Mouse (Mus musculus): ENCODE measurements at regions not wholly inside any gene's neighbourhood (a gene's known extent, or its start where the extent isn't known, plus 50 kb on each side); places are given as distances from the start of the nearest gene placed in this dataset.
A peak's percentile ranks its signal among the peaks of the same experiment; 100 is the strongest.

DNA sequence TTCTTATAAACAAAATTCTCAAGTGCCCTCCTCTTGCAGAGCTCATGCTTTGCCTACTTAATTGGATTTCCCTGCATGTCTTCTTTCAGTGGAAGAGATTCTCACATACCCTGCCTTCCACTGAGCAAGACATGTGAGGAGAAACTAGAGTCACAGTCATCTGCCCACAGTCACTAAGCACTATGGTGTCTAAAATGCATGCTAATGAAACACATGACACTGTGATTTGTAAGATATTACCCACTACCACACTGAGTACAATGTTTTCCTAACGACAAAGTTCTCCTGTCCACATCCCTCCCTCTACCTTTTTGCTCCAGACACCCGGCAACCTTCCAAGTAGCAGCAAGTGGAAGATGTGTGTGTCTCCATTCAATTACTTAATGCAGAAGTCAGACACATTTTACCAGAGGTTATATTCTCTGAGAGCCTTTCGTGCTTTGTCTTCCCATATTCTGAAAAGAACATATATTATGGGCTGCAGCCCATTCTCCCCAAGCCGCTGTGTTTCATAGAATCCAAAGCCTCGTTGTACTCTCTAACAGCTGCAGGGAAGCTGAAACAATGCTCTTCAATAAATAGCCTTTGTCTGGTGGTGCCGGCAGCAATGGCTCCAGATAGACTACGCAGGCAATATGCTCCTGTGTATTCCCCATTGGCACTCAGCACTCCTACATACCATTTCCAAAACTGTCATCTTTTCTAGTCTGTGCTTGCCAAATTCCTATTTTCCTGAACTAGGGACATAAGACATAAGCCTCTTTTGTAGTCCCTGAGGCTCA is 670.7 kb downstream of the Poteg start:
- 0 out of 2 replicates have a peak, but pooled peaks have one; percentile 37 for ATAC-seq
- H3K36me3 ChIP-seq, result no peaks in the 10 kb centered on the region
- no peak overlapping the region for H3K4me3 ChIP-seq (replicated peaks)
- no peaks in the 10 kb centered on the region for H3K27me3 ChIP-seq
- H3K27ac ChIP-seq, result no peak overlapping the region
- peaks cover 11% of the 10 kb centered on the region for H3K4me1 ChIP-seq (replicated peaks)
- H3K9ac ChIP-seq (replicated peaks), result no peak overlapping the region
- no peaks in the 10 kb centered on the region for H3K9me3 ChIP-seq
- WGBS, result 44% methylated on average over 7 of the region's 7 CpGs
- no peak overlapping the region for H3K4me2 ChIP-seq (replicated peaks)

- Histone ChIP-seq H3K27ac (no peak overlapping the region), H3K4me2 (replicated peaks) (no peak overlapping the region), H3K9me3 (no peaks in the 10 kb centered on the region), H3K4me3 (replicated peaks) (no peak overlapping the region), H3K9ac (replicated peaks) (no peak overlapping the region), H3K4me1 (replicated peaks) (no peaks in the 10 kb centered on the region), H3K36me3 (no peaks in the 10 kb centered on the region), H3K27me3 (no peaks in the 10 kb centered on the region)
- ATAC-seq, result no peak
- 74% methylated on average over 3 of the region's 3 CpGs for WGBS
Measured at GRCm38 (mm10) chr8:28125021-28125420, 677.6 kb downstream of the Poteg start.

GRCm38 (mm10) chr8:28141916-28142315 is 694.4 kb downstream of the Poteg start:
- no peak overlapping the region for H3K9ac ChIP-seq (replicated peaks)
- ATAC-seq, result no peak

DNA sequence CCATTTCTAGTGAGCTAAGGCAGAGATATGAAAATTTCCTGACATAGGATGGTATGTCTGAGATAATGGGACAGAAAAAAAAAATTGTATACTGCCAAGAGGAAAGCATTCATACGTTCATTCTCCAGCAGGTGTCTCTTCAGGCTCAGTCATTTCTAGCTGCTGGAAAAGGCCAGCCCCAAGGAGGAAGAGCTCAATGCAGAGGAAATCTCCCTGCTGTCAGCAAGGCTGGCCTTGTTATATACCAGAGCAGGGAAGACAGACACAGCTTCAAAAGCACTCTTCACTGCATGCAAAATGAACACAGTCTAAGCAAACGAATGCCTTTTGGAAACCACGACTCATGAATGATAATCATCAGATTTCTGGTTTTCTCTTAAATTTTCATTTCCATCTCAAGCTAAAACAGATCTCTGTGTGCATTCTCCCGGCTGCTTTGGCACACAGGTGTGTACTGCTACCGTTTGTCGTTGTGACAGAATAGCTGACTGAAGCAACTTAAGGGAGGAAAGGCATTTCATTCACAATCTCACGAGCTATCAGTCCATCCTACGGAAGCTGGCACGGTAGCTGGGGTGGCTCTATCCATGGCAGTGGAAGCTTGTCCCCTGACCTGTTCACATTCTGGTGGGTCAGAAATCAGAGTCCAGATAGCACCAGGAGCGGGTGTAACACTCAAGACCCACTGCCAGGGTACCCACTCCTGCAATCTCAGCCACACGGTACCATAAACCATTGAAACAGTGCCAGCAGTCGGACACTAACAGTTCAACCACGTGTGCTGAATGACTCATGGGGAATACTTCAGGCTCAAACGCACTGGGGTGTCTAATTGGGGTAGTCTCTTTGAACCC is 701.4 kb downstream of the Poteg start:
- Histone ChIP-seq H3K27me3 (no peaks in the 10 kb centered on the region), H3K4me2 (replicated peaks) (no peak overlapping the region), H3K4me1 (replicated peaks) (no peaks in the 10 kb centered on the region; the same call in 1 of the 2 replicates), H3K36me3 (no peaks in the 10 kb centered on the region), H3K27ac (no peak overlapping the region), H3K9me3 (no peaks in the 10 kb centered on the region), H3K9ac (replicated peaks) (no peak overlapping the region), H3K4me3 (replicated peaks) (no peak overlapping the region)
- 76% methylated on average over 14 of the region's 14 CpGs for WGBS
- ATAC-seq, result peak; percentile 81

More at GRCm38 (mm10) chr8:28141916-28142315, 694.4 kb downstream of the Poteg start:
- Histone ChIP-seq H3K27ac (no peak overlapping the region), H3K27me3 (no peaks in the 10 kb centered on the region), H3K4me3 (replicated peaks) (no peak overlapping the region), H3K4me1 (replicated peaks) (no peaks in the 10 kb centered on the region), H3K36me3 (no peaks in the 10 kb centered on the region), H3K9me3 (no peaks in the 10 kb centered on the region), H3K4me2 (replicated peaks) (no peak overlapping the region)
- 23% methylated on average over 3 of the region's 3 CpGs for WGBS

GRCm38 (mm10) chr8:28149453-28149767 is 701.9 kb downstream of the Poteg start:
- H3K4me1 ChIP-seq (replicated peaks), result no peaks in the 10 kb centered on the region; the same call in 1 of the 2 replicates
- no peak for ATAC-seq
- H3K4me3 ChIP-seq (replicated peaks), result no peak overlapping the region
- no peak overlapping the region for H3K9ac ChIP-seq (replicated peaks)
- no peaks in the 10 kb centered on the region for H3K9me3 ChIP-seq
- 81% methylated on average over 3 of the region's 3 CpGs for WGBS
- no peaks in the 10 kb centered on the region for H3K27me3 ChIP-seq
- H3K4me2 ChIP-seq (replicated peaks), result no peak overlapping the region
- H3K36me3 ChIP-seq, result no peaks in the 10 kb centered on the region
- H3K27ac ChIP-seq, result no peak overlapping the region

DNA sequence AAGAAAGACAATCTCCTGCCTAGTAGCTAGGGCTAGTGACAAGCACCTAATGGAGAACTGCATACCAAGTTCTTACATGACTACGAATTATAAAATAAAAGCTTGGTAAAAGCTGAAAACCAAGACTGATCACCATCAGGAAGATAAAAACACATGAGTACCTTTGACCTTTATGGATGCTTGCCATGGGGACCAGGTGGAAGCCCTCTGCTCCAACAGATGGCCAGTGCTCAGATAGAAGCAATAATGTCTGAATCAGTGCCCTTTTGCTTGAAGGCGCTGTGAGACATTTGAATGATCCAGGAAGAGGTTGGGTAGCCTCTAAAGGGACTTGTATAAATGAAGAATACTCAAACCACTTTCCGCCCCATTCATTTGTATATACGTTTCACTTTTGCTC is 713.2 kb downstream of the Poteg start:
- Histone ChIP-seq H3K27ac (no peak overlapping the region), H3K9me3 (no peaks in the 10 kb centered on the region), H3K4me3 (replicated peaks) (no peak overlapping the region), H3K4me1 (replicated peaks) (no peaks in the 10 kb centered on the region), H3K36me3 (no peaks in the 10 kb centered on the region), H3K27me3 (no peaks in the 10 kb centered on the region), H3K9ac (replicated peaks) (no peak overlapping the region), H3K4me2 (replicated peaks) (no peak overlapping the region)
- WGBS, result 89% methylated on average over 4 of the region's 4 CpGs
- ATAC-seq, result no peak

DNA sequence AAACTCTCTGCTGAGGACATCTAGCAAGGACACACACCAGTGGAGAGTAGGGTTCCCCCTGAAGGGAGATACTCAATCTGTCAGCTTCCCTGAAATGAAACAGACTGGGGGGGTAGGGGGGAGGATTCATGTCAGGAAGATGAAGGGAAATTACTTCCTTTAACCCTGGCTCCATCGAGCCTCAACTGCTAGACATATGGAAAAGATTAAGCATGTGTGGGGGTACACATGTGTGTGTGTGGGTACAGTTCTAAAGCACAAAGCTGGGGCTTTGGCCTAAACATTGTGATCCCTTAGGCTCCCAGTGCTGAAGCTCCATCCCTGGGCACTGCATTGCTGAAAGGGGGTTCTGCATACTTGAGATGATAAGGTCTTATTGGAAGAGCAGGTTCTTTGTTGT is 720.6 kb downstream of the Poteg start:
- no peak overlapping the region for H3K27ac ChIP-seq
- H3K4me2 ChIP-seq (replicated peaks), result no peak overlapping the region
- H3K36me3 ChIP-seq, result no peaks in the 10 kb centered on the region
- ATAC-seq, result no peak
- no peak overlapping the region for H3K9ac ChIP-seq (replicated peaks)
- WGBS, result 81% methylated on average over 1 of the region's 1 CpGs
- H3K4me3 ChIP-seq (replicated peaks), result no peak overlapping the region
- H3K27me3 ChIP-seq, result no peaks in the 10 kb centered on the region
- no peaks in the 10 kb centered on the region for H3K9me3 ChIP-seq
- no peaks in the 10 kb centered on the region for H3K4me1 ChIP-seq (replicated peaks)

DNA sequence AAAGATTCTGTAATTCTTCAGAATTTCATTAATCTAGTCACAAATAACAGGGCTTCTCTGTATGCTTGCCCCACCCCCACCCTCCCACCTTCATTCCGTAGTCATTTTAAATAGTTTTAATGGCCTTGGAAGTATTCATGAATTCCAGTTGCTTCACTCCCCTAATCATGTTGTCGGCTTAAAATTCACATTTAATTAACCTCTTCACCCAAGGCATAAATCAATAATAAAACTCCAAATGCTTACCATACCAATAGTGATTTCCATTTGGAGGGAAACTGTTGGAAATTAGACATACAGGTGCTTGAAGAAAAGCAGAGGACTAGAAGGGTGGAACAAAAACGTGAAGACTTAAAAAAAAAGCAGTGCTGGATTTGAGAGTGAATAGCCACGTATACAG is 724.0 kb downstream of the Poteg start:
- Histone ChIP-seq H3K36me3 (no peaks in the 10 kb centered on the region), H3K9ac (replicated peaks) (no peak overlapping the region), H3K4me2 (replicated peaks) (no peak overlapping the region), H3K9me3 (no peaks in the 10 kb centered on the region), H3K27ac (no peak overlapping the region), H3K4me1 (replicated peaks) (no peaks in the 10 kb centered on the region), H3K27me3 (no peaks in the 10 kb centered on the region), H3K4me3 (replicated peaks) (no peak overlapping the region)
- ATAC-seq, result no peak
- WGBS, result 31% methylated on average over 4 of the region's 4 CpGs

DNA sequence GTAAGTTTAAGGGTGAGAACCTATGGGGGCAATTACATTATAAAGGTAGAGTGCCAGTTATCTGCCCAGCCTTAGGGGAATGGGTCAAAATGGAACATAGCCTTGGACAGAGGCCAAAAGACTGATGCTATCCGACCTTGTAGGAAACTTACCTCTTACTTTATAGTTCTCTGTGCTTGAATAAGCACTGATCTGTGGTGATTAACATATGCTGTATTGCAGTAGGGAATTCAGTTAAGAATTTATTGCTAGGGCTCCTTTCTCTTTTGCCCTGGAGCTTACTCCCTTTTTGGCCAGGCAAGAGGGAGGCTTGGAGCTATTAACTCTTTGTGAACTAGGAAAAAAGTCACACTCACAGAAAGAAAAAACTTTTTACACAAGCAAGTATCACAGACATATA is 748.5 kb downstream of the Poteg start:
- H3K4me3 ChIP-seq (replicated peaks), result no peak overlapping the region
- no peak overlapping the region for H3K27ac ChIP-seq
- WGBS, result 71% methylated on average over 1 of the region's 1 CpGs

GRCm38 (mm10) chr8:28235562-28235961 is 788.1 kb downstream of the Poteg start:
- H3K9me3 ChIP-seq, result no peaks in the 10 kb centered on the region
- H3K36me3 ChIP-seq, result no peaks in the 10 kb centered on the region
- H3K27ac ChIP-seq, result no peak overlapping the region
- no peak overlapping the region for H3K4me2 ChIP-seq (replicated peaks)
- ATAC-seq, result no peak
- no peaks in the 10 kb centered on the region for H3K27me3 ChIP-seq
- WGBS, result 85% methylated on average over 5 of the region's 5 CpGs
- no peak overlapping the region for H3K4me3 ChIP-seq (replicated peaks)
- H3K9ac ChIP-seq (replicated peaks), result no peak overlapping the region
- H3K4me1 ChIP-seq (replicated peaks), result no peaks in the 10 kb centered on the region

More for the DNA sequence above, 748.5 kb downstream of the Poteg start:
- ATAC-seq, result no peak
- Histone ChIP-seq H3K4me1 (replicated peaks) (no peaks in the 10 kb centered on the region), H3K36me3 (no peaks in the 10 kb centered on the region), H3K9ac (replicated peaks) (no peak overlapping the region), H3K4me2 (replicated peaks) (no peak overlapping the region), H3K27me3 (no peaks in the 10 kb centered on the region), H3K9me3 (no peaks in the 10 kb centered on the region)

DNA sequence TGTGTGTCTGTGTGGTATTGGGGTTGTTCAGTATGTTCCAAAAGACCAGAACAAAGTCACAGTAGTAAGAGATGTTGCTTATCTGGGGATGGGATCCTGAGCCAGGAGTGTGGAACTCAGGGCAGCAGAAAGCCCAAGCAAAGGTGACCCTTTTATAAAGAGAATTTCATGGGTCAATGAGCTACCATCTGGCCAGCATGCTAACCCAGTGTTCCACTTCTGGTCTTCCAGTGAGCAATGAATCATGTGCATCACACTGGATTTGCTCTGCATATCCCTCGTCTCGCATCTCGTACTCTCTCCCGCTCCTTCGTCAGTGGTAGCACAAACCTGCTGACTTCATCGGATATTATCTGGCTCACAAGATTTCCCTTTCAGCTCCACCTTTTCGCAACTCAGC is 791.9 kb downstream of the Poteg start:
- Histone ChIP-seq H3K9ac (replicated peaks) (no peak overlapping the region), H3K4me2 (replicated peaks) (no peak overlapping the region), H3K27ac (no peak overlapping the region), H3K9me3 (no peaks in the 10 kb centered on the region), H3K4me1 (replicated peaks) (no peaks in the 10 kb centered on the region), H3K27me3 (no peaks in the 10 kb centered on the region), H3K4me3 (replicated peaks) (no peak overlapping the region), H3K36me3 (no peaks in the 10 kb centered on the region)
- 66% methylated on average over 7 of the region's 7 CpGs for WGBS
- no peak for ATAC-seq

DNA sequence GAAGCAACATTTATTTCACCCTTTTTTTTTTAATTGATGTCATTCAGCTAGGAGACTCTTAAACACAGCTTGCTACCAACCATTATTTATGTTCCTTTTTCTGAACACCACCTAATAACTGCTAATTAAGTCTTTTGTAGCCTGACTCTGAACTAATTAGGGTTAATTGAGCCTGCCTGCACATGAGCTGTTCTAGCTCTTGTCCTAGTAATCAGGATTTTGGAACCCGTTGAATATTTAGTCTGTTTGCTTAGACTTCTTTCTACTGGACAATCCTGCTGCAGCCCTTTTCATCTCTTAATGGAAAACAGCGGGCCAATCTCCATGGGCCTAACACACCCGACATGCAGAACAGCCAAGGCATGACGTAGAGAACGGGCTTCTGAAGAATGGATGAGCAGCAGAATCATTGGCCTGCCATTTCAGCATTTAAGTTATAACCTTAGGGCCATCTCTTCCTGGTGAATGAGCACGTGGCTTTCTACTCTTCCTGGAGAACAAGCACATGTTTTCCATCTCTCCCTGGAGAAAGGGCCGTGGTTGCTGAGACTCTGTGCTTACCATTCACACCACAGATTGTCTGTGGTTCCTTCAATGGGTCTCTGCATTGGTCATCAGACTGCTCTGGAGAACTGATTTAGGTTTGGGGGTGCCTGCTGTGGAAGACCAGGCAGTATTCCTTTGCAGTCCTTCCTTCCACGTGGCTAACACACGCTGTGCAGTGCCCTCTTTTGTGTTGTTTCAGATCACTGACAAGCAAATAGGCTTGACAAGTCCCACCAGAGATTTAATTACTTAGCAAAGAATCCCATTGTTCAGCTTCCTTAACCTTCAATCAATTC is 805.1 kb downstream of the Poteg start:
- Histone ChIP-seq H3K4me2 (replicated peaks) (no peak overlapping the region), H3K9ac (replicated peaks) (no peak overlapping the region), H3K4me1 (replicated peaks) (peaks cover 3% of the 10 kb centered on the region; the same call in 1 of the 2 replicates), H3K27me3 (no peaks in the 10 kb centered on the region), H3K27ac (no peak overlapping the region), H3K4me3 (replicated peaks) (no peak overlapping the region), H3K9me3 (no peaks in the 10 kb centered on the region), H3K36me3 (no peaks in the 10 kb centered on the region)
- ATAC-seq, result no peak
- 32% methylated on average over 9 of the region's 9 CpGs for WGBS

Measured in midbrain, embryonic 13.5 days (tissue).